Mouse (Mus musculus) embryo, embryonic 11.5 days (tissue): ENCODE measurements around the gene Hif1an.
A peak's percentile ranks its signal among the peaks of the same experiment; 100 is the strongest.

Source experiments
- DNase-seq: peaks from one replicate; pipeline ENCODE4 v3.0.0-alpha.2; 2012; ENCODE audit warnings: low read depth, low spot score

The Hif1an gene

DNA sequence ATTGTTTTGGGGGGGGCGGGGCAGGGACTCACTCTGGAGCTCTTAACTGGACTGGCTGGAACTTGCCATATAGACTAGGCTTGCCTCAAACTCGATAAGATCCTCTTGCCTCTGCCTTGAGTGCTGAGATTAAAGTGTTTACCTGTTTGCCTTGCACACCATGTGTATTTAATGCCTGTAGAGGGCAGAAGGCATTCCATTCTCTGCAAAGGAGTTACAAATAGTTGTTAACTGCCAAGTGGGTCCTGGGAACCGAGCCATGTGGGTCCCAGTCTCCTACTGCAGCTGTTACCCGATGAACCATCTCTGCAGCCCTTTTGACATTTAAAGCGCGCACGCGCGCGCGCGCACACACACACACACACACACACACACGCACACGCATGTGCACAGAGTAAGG, 1.4 kb downstream of the Hif1an start:
- no peak for DNase-seq

DNA sequence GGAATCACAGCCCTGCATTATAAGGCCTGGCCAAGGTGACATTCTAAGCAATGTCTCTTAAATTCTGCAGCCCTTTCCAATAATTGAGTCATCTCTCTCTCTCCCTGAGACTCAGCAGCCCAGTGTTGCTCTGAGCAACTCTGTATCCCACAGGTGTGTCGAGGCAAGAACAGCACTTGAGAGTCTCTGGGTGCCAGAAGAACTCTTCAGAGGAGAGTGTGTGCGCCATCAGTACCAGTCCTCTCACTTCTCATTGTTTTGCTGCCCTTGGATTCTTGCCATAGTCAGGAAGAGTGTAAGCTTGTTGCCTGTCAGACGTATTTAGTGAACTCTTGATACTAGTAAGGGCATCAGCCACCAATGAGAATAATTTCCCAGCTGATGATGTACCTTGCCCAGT, 5.1 kb downstream of the Hif1an start:
- no peak for DNase-seq

DNA sequence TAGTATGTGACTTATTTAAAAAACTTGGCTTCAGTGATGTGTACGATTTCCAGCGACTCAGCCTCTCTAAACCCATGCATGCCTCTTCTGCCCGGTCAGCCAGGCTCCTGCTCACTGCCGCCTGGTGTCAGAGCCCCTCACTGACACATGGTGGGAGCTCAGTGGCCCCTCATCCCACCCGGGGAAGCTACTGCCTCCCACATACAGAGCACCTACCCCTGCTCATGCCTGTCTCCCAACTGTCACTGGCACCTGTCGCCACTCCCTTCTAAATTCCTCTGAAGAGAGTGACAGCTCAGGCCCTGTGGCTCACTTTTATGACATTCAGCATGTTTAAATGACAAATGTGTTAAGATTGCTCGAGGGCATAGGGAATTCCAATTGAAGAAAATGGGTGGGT, 13.6 kb downstream of the Hif1an start:
- no peak for DNase-seq

DNA sequence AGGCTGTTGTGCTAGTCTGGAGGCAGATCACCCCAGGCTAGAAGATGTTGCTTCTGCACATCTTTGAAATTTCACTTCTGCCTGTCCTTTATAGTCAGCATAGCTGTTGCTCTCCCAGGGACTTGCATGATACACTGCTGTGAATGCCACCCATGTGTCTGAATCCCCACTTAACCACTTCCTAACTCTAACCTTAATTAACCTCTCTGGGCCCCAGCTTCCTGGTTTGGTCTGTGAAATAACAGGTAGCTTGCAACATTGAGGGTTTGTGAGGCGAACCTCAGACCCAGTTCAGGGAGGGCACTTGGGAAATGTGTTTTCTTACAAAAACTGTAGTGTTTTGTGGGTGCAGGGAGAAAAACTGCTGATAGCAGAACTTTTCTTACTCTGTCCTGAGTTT, 15.4 kb downstream of the Hif1an start:
- DNase-seq: no peak

DNA sequence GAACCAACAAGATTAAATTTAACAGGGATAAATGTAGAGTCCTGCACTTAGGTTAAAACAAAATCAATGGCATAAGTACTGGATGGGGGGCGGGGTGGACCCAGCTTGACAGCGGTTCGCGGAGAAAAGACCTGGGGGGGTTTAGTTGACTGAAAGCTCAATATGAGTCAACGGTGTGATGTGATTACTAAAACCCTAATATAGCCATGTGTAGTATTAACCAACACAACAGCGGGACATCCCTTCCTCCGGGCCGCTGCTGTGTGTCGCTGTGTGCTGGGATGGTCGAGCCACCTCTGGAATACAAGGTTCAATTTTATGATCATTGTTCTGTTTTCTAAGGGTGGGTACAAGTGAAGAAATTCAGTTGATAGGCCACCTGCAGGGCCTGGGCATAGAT, 19.5 kb downstream of the Hif1an start:
- no peak for DNase-seq

DNA sequence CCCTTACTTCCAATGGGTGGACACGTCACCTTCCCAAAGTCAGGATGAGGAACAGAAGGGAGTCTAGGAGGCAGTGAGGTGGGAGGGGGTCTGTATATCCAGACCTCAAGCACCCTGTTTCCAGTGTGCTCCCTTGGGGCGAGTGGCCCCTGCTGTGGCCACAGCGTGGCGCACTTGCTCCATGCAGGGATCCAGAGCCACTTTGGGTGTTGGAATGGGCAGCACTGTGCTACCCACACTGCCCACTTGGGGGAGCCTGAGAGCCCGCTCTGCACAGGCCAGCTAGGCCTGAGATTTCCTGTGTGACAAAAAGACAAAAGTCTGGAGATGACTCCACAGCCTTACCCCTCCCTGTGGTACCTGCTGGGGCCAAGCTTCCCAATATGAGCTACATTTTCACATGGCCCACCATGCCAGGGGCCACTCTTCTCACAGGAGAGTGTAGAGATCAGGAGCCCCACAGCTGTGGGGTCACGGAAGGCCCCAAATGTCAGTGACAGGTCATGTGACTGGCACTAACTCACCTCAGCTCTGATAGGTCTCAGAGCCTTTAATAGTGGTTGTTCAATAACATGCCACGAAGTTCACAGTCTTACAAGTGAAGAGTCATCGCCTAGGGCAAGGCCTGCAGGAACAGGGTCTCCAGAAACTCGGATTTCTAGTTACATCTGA, 20.1 kb downstream of the Hif1an start:
- peak; percentile 87 for DNase-seq

DNA sequence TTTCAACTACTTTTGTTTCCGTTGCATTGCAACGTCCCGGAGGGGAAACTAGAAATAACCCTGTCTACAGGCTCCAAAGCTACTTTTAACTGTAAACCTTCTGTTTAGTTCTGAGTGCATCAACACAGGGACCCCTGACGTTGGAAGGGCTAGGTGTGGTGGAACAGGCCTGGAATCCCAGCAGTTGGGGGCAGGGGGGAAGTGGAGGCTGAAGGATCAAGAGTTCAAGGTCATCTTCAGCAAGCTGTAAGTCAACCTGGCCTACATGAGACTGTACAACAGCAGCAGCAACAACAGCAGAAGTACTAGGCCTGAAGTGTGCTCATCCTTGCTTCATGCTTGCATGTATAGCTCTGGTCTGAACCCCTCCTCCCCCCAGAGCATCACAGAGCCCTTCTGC, 25.4 kb downstream of the Hif1an start:
- no peak for DNase-seq

DNA sequence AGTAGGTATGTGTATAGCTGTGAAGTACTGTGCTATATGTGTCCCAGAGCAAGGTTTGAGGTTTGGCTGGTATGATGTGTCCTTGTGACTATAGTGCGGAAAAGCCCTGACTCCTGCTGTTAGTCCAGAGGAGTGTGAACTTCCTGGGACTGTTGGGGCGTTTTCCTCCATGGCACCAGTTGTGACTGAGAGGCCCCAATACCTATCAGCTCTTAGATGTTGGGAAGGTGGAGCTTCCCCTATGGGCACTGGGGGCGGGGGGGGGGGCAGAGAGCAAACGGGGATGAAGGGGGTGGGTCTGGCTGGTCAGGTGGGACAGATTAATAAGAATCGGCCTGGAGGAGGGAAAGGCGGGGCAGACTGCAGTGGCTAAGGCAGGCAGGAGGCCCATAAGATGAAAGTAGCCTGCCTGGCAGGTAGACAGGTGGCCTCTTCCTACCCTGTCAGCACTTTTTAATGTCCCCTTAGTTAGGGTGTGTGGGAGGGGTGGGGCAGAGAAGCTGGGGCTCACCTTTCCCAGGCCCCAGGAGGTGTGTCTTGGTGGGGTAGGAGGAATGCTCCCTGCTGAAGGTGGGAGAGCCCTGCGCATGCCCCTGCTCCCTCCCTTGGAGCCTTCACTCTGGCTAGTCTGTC, 27.1 kb downstream of the Hif1an start:
- DNase-seq: no peak

DNA sequence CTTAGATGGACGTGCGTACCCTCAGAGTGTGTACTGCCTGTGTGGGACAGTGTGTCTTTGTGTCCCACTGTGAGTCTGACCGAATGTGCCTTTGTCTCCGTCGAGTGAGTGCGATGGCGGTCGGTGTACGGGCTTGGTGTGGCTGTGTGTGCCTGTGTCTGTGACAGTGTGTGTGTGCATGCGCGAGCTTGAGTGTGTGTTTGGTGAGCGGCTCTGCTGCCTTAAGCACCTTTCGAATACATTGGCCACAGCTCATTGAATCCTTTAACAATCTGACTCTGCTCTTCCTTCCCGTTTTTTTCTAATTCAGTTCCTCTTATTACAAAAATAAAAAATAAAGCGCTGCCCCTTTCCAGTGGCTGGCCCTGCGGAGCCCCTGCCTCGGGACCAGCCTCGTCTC, 28.3 kb downstream of the Hif1an start:
- DNase-seq: no peak

DNA sequence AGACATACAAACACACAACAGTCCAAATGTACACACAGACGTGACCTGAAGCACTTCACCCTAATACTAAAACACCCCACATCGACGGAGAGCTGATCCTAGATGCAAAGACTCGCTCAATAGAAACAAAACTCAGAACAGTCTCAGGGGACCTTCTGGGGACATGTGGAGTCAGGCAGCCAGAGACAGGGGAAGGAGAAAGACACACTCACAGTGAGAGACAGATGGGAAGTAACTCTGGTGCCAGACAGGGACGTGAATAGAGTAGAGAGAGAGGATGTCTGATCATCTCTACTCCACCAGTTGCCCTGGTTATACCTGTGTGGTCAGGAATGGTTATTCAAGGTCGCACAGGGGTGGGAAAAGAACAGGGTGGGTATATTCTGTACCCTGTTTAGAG, 29.0 kb downstream of the Hif1an start:
- no peak for DNase-seq

DNA sequence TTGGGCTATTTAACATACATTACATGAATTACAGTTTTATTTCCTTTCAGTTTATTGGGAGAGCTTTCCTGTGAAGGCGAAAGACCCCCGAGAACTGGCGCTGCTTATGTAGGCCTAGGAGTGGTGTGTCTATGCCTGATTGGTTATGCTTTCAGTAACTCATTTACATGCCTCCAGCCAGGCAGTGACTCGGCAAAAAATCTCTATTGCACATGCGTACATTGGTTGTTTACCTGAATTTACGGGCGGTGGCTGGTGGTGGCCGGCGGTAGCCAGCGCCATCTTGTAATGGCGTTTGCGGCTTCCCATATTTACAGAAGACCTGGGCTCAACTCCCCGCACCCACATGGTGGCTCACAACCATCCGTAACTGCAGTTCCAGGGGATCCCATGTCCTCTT, 31.5 kb downstream of the Hif1an start:
- DNase-seq: no peak

DNA sequence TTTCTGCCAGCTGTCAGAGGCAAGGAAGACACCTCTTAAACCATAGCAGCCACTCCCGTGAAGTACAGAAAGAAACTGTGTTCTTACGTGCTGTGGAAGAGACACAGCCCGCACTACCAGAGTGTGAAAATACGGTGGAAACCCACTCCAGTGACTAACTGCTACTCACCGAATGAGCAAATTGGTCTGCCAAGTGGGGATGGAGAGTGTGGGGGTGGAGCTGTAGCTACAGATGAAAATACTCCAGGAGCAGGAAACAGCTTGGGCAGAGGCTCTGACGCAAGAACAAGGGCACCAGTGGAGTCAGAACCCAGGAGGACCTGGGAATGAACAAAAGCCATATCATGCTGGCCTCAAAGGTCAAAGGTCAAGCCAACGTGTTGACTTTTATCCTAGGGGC, 55.5 kb downstream of the Hif1an start:
- no peak for DNase-seq
